Mouse (Mus musculus) activated CD4-positive, CD25-positive, alpha-beta regulatory T cell, adult 4 months (primary cell): ENCODE data around the gene Lrrtm4. TPM values are rescaled to one million over a fixed set of nuclear protein-coding genes. Genes with fewer than 3 reads are reported as not detected.

ENCODE experiments used
- ATAC-seq: one replicate; pipeline ENCODE4 v1.8.0; 2017
- polyA plus RNA-seq, 2 experiments: library from polyadenylated mRNA; unstranded; fragments of 100-300 nt; shearing (Covaris generic); gene quantifications; one replicate each; pipeline ENCODE4 v1.2.1; 2017

The Lrrtm4 gene
- polyA plus RNA-seq, 2 experiments from 2014 or later, result not detected

- no peak for ATAC-seq
Observed at GRCm38 (mm10) chr6:80750769-80751168, 732.1 kb downstream of the Lrrtm4 start.

- ATAC-seq, result no peak
Observed at GRCm38 (mm10) chr6:80760641-80761204, 742.0 kb downstream of the Lrrtm4 start.

GRCm38 (mm10) chr6:80786282-80786681, 767.6 kb downstream of the Lrrtm4 start:
- ATAC-seq, result no peak

GRCm38 (mm10) chr6:80823753-80824152, 805.1 kb downstream of the Lrrtm4 start:
- ATAC-seq, result no peak

GRCm38 (mm10) chr6:80839784-80840183, 821.1 kb downstream of the Lrrtm4 start:
- ATAC-seq, result no peak

DNA sequence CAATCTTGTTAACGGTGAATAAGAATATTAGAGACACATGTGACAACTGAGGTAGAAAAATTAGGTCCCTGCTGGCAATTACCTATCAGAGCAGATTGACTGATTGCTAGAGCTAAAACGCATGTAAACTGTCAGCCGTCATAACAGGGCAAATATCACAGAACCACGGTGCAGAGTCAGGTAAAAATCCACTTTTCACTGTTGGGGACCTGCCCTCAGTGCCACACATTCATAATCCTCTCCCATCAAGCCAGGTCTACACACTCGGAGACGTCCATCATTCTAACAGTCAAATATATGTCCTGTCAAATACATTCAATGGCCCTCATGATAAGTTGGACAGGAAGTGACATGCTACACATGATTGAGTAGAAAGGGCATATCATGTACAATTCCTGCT, 826.6 kb downstream of the Lrrtm4 start:
- ATAC-seq, result no peak

DNA sequence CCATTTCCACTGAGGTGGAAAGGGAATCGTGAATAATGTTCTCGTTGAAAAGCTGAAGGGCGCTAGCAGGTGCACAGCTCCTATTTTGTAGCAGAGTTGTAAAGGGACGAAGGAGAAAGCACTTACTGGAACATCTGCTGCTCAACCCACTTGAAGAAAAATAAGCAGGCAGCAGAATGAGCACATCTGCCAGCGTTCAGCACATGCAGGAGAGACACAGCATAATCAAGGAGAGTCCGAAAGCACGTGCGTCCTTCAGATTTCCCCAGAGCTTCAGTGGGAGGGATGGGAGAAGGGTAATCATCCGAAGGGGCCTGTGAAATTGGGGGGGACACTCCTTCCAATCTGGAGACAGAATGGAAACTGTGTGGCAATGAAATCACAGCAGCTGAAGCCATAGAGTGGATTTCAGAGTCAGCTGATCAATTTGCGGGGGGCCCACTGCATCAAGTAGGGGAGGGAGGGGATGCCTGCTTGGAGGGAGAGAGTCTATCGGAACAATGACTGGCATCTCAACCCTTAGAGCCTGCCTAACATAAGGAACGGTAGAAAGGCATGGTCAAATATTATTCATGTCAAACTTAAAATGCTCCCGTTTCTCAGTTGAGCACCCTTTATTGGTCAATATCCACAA, 838.4 kb downstream of the Lrrtm4 start:
- ATAC-seq, result no peak

Other genes with a start within 250 kb of the Lrrtm4 start
- gene Gm20594, start 201.0 kb upstream of the Lrrtm4 start, polyA plus RNA-seq, result not detected